ENCODE assay signal across 23 mouse cellular contexts in the genomic region with DNA sequence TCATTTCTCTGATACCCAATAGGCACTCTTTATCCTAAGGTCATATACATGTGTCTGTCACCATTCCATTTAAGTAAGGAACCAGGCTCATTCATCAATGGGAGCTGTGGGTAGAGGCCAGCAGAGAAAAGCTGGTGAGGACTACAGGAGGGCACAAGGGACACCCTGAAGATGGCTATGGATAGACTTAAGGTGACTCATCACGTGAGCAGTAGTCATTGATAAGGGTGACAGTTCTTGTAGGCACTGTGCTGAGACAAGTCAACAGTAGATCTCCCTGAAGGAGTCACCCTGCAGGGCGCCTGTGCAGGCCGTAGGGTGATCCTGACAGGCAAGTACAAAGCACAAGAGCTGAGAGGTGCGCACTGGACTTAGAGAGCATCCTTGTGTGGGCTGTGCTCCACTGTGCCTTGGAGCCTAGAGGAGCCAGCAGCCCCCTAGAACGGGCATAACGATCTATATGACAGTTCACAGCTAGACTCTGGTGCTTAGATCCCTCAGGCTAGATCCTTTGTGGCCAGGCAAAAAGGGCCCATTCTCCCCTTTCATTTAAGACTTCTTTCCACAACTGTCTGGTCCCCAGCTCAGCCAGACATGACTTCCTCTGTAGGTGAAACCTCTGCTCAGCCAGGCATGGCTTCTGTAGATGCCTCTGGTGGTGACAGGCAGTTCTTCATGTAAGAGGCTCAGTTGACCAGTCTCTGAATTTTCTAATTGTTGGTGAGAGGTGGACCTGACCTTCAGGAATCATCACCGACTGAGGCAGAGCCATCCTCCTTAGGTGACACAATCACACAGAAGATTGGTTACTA.
DNase-seq lines count a peak whose midpoint lies in the region; ATAC-seq and TF ChIP-seq lines count a peak whose summit lies in the region.
"Had no signal": no experiment of that assay in that cellular context is flagged by ENCODE, and none has a peak within 500 bp of the region (broad histone marks: within the 10 kb centered on the region; RNA-seq: fewer than 3 reads in every experiment).

No protein-coding gene starts in this region.

- no peaks in the 10 kb centered on the region for H3K27me3 ChIP-seq in lung, postnatal 0 days (replicated peaks; ENCODE audit: insufficient read depth, low read length)
- no peaks in the 10 kb centered on the region for H3K27me3 ChIP-seq in stomach, postnatal 0 days (ENCODE audit: control insufficient read depth, insufficient read depth, low read length)
- H3K27me3 ChIP-seq: forebrain, embryonic 12.5 days; heart, embryonic 13.5 days had no signal

- H3K4me3 ChIP-seq in lung, postnatal 0 days (ENCODE audit: low read depth, low read length), result no peak overlapping the region
- H3K4me3 ChIP-seq in stomach, postnatal 0 days (ENCODE audit: low read depth, low read length), result no peak overlapping the region
- H3K4me3 ChIP-seq: forebrain, embryonic 12.5 days; heart, embryonic 13.5 days; limb, embryonic 10.5 days had no signal

- TF ChIP-seq CTCF in lung, postnatal 0 days (IDR thresholded peaks at IDR 0.05), result peak; percentile 21; the same call in 1 of the 2 replicates
- 0 out of 2 replicates have a peak, but pooled peaks have one; percentile 6 for TF ChIP-seq CTCF in stomach, postnatal 0 days (IDR thresholded peaks at IDR 0.05; ENCODE audit: low read depth)

- H3K27ac ChIP-seq in lung, postnatal 0 days (ENCODE audit: low read length), result no peak overlapping the region
- no peak overlapping the region for H3K27ac ChIP-seq in stomach, postnatal 0 days (replicated peaks)
- H3K27ac ChIP-seq: forebrain, embryonic 12.5 days; heart, embryonic 13.5 days; hindbrain, embryonic 14.5 days had no signal

- H3K4me1 ChIP-seq in lung, postnatal 0 days (ENCODE audit: insufficient read depth, low read depth, low read length), result peaks cover 2% of the 10 kb centered on the region; the same call in 1 of the 2 replicates
- no peaks in the 10 kb centered on the region for H3K4me1 ChIP-seq in stomach, postnatal 0 days (replicated peaks; ENCODE audit: control insufficient read depth, insufficient read depth)
- H3K4me1 ChIP-seq: forebrain, embryonic 12.5 days; heart, embryonic 13.5 days had no signal

- DNase-seq in lung, postnatal 0 days (ENCODE audit: low spot score), result no peak
- DNase-seq in lung, postnatal 10 days, result no peak
- no peak for DNase-seq in stomach, postnatal 0 days (ENCODE audit: low spot score)
- no peak for DNase-seq in frontal cortex, postnatal 25 days (ENCODE audit: low spot score in 2 of 2)
- DNase-seq in frontal cortex, postnatal 10 days (ENCODE audit: low spot score in 2 of 2), result no peak
- DNase-seq: adrenal gland, postnatal 25 days; cerebellum, adult 18-20 months; gastrocnemius, postnatal 14 days; heart, adult 18-20 months; lung, adult 2 months; lung, postnatal 4 days; retina, postnatal 1 day; right cerebral cortex, postnatal 4 days; thymus, postnatal 36 days had no signal

- no peak for ATAC-seq in lung, postnatal 0 days
- ATAC-seq in CD4-positive, CD25-positive, alpha-beta regulatory T cell, adult 4 months, result peak; percentile 37
- peak; percentile 32; the same call in 1 of the 2 replicates for ATAC-seq in monocyte, adult 5-6 weeks (replicated peaks; ENCODE audit: insufficient number of reproducible peaks, low FRiP score, low TSS enrichment, poor library complexity, severe bottlenecking)
- 0 out of 2 replicates have a peak, but pooled peaks have one; percentile 40 for ATAC-seq in stomach, postnatal 0 days (ENCODE audit: low FRiP score, low TSS enrichment)
- ATAC-seq: intestine, postnatal 0 days; midbrain, embryonic 16.5 days had no signal

- TF ChIP-seq EP300 in lung, postnatal 0 days (IDR thresholded peaks at IDR 0.05), result no peak
- no peak for TF ChIP-seq EP300 in stomach, postnatal 0 days (optimal IDR thresholded peaks at IDR 0.05)

- no peaks in the 10 kb centered on the region for H3K9me3 ChIP-seq in lung, postnatal 0 days (ENCODE audit: low read length)
- no peaks in the 10 kb centered on the region for H3K9me3 ChIP-seq in stomach, postnatal 0 days (ENCODE audit: control insufficient read depth, low read length)
- H3K9me3 ChIP-seq: forebrain, embryonic 12.5 days; limb, embryonic 10.5 days had no signal

- no peak overlapping the region for H3K4me2 ChIP-seq in lung, postnatal 0 days (replicated peaks; ENCODE audit: low read depth, low read length)
- H3K4me2 ChIP-seq in stomach, postnatal 0 days (replicated peaks; ENCODE audit: low read depth), result no peak overlapping the region
- H3K4me2 ChIP-seq: forebrain, embryonic 12.5 days; heart, embryonic 13.5 days; hindbrain, embryonic 14.5 days; liver, embryonic 11.5 days had no signal

- H3K9ac ChIP-seq in lung, postnatal 0 days (replicated peaks; ENCODE audit: low read depth), result no peak overlapping the region
- no peak overlapping the region for H3K9ac ChIP-seq in stomach, postnatal 0 days (ENCODE audit: low read length)
- H3K9ac ChIP-seq: forebrain, embryonic 12.5 days; heart, embryonic 13.5 days; hindbrain, embryonic 14.5 days had no signal

- H3K36me3 ChIP-seq in lung, postnatal 0 days (ENCODE audit: insufficient read depth, low read length), result no peaks in the 10 kb centered on the region
- no peaks in the 10 kb centered on the region for H3K36me3 ChIP-seq in stomach, postnatal 0 days (ENCODE audit: control insufficient read depth, insufficient read depth, low read length)
- H3K36me3 ChIP-seq: forebrain, embryonic 12.5 days; heart, embryonic 13.5 days; limb, embryonic 10.5 days had no signal

- 82% methylated on average over 7 of the region's 7 CpGs for WGBS in lung, postnatal 0 days
- WGBS in stomach, postnatal 0 days, result 82% methylated on average over 7 of the region's 7 CpGs
